Mouse (Mus musculus): ENCODE measurements around the gene Gkap1. TPM values are rescaled to one million over a fixed set of nuclear protein-coding genes. Genes with fewer than 3 reads are reported as not detected.

Gkap1 gene
- polyA plus RNA-seq, 1 experiment from 2014 or later, result 10.9 TPM

DNA sequence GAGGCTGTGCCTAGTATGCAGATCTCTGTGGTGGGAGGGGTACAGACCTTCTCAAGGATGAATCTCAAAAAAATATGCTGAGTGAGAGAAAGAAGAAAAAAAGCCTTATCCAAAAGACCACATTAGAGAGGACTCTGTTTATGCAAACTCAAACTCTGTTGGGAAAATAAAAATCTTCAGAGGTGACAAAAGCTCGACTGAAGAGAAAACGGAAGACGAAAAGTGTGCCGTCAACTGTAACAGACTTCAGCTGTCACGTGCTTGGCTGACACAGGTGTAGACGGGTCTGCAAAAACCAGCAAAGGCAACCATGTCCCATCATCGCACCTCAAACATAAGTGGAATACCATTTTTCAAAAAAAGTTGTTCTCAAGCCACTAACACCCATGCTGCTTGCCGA is 61.7 kb downstream of the Gkap1 start:
- Histone ChIP-seq H3K36me3 (ENCODE audit: control insufficient read depth, insufficient read depth, low read length) (no peaks in the 10 kb centered on the region), H3K27me3 (replicated peaks; ENCODE audit: control insufficient read depth, insufficient read depth, low read length) (no peaks in the 10 kb centered on the region), H3K4me1 (ENCODE audit: control insufficient read depth, insufficient read depth, low read length) (peaks cover 22% of the 10 kb centered on the region), H3K4me3 (ENCODE audit: low read length) (peak overlapping the region; percentile 100), H3K4me2 (ENCODE audit: low read depth, low read length) (peak overlapping the region; percentile 89), H3K9ac (ENCODE audit: low read depth, low read length) (0 out of 2 replicates have a peak overlapping the region, but pooled peaks have one; percentile 38), H3K27ac (ENCODE audit: low read length) (peak overlapping the region; percentile 22; the same call in 1 of the 2 replicates), H3K9me3 (ENCODE audit: control insufficient read depth, low read length) (no peaks in the 10 kb centered on the region)
- no peak for ATAC-seq
- 46% methylated on average over 8 of the region's 8 CpGs for WGBS

DNA sequence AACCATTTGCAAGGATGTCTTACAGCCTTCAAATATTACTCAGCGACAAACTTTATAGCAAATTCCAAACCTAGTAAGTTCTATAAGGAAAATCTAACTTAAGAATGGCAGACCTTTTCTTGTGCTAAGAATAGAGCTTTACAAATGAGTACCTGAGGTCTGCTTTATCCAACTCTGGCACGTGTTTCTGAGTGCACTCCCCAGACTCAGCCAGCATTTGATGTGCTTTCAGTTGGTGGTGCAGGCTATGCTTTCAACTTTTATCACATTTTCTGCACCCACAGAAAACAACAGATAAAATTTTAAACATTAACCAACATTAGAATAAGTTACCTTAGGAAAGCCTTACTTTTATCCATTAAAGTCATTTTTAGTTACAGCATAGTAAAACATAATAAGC is 63.0 kb downstream of the Gkap1 start:
- H3K9ac ChIP-seq (ENCODE audit: low read depth, low read length), result no peak overlapping the region
- no peak overlapping the region for H3K4me3 ChIP-seq (ENCODE audit: low read length)
- no peaks in the 10 kb centered on the region for H3K36me3 ChIP-seq (ENCODE audit: control insufficient read depth, insufficient read depth, low read length)
- WGBS, result 73% methylated on average over 2 of the region's 2 CpGs
- ATAC-seq, result no peak
- no peak overlapping the region for H3K27ac ChIP-seq (ENCODE audit: low read length)
- H3K27me3 ChIP-seq (replicated peaks; ENCODE audit: control insufficient read depth, insufficient read depth, low read length), result no peaks in the 10 kb centered on the region
- no peaks in the 10 kb centered on the region for H3K9me3 ChIP-seq (ENCODE audit: control insufficient read depth, low read length)
- H3K4me2 ChIP-seq (ENCODE audit: low read depth, low read length), result no peak overlapping the region
- peaks cover 22% of the 10 kb centered on the region for H3K4me1 ChIP-seq (ENCODE audit: control insufficient read depth, insufficient read depth, low read length)

DNA sequence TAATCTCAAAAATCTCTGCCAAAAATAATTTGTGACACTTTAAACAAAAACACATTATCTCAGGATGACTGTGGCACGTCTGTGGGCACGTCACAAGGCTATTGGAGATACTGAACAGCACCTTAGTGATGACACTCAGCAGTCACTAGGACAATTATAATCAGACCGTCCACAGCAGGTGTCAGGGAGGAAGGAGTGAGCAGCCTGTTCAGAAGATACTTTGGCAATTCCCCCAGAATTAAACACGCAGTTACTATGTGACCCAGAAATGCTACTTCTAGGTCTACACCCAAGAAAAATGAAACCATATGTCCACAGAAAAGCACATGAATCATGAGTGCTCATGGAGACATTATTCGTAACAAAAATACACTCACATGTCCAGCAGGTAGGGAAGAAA is 65.1 kb downstream of the Gkap1 start:
- Histone ChIP-seq H3K4me3 (ENCODE audit: low read length) (no peak overlapping the region), H3K27me3 (replicated peaks; ENCODE audit: control insufficient read depth, insufficient read depth, low read length) (no peaks in the 10 kb centered on the region), H3K4me2 (ENCODE audit: low read depth, low read length) (no peak overlapping the region), H3K36me3 (ENCODE audit: control insufficient read depth, insufficient read depth, low read length) (no peaks in the 10 kb centered on the region), H3K27ac (ENCODE audit: low read length) (no peak overlapping the region), H3K9ac (ENCODE audit: low read depth, low read length) (no peak overlapping the region), H3K4me1 (ENCODE audit: control insufficient read depth, insufficient read depth, low read length) (peaks cover 24% of the 10 kb centered on the region), H3K9me3 (ENCODE audit: control insufficient read depth, low read length) (no peaks in the 10 kb centered on the region)
- 70% methylated on average over 5 of the region's 5 CpGs for WGBS
- no peak for ATAC-seq

DNA sequence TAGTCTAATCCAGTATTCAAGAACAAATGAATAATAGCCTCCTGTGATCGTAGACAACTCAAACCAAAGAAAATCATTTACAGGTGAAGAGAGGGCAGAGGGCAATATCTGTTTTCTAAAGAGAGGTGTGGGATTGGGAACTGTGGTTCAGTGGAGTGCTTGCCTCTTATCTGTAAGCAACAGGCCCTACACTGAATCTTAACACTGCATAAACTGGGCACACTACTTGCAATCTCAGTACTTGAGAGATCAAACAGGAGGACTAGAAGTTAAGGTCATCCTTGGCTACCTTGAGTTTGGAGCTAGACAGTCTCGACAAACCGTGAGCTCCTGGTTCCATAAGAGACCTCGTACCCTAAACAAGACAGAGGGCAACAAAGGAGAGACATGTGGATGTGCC is 69.4 kb downstream of the Gkap1 start:
- Histone ChIP-seq H3K27ac (ENCODE audit: low read length) (no peak overlapping the region), H3K36me3 (ENCODE audit: control insufficient read depth, insufficient read depth, low read length) (no peaks in the 10 kb centered on the region), H3K27me3 (replicated peaks; ENCODE audit: control insufficient read depth, insufficient read depth, low read length) (no peaks in the 10 kb centered on the region), H3K4me3 (ENCODE audit: low read length) (no peak overlapping the region), H3K4me1 (ENCODE audit: control insufficient read depth, insufficient read depth, low read length) (peaks cover 12% of the 10 kb centered on the region; the same call in 1 of the 2 replicates), H3K9me3 (ENCODE audit: control insufficient read depth, low read length) (no peaks in the 10 kb centered on the region), H3K9ac (ENCODE audit: low read depth, low read length) (no peak overlapping the region), H3K4me2 (ENCODE audit: low read depth, low read length) (no peak overlapping the region)
- no peak for ATAC-seq
- 79% methylated on average over 4 of the region's 4 CpGs for WGBS

DNA sequence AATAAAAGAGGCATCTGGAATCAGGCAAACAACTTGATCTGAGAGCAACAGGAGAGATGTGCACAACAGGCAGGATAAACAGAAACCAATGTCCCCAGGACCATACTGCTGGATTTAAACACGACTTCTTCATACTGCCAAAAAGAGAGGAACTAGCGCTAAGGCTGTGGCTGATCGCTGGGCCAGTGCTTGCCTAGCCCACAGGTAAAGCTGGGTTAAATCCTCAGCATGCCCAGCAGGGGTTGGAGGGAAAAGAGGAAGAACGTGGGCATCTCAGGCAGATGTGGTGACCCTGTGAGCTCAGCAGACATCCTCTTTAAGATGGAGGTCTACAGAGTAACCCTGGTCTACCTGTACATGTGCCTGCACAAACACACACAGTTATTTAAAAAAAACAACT is 70.5 kb downstream of the Gkap1 start:
- Histone ChIP-seq H3K27ac (ENCODE audit: low read length) (no peak overlapping the region), H3K4me1 (ENCODE audit: control insufficient read depth, insufficient read depth, low read length) (peaks cover 12% of the 10 kb centered on the region; the same call in 1 of the 2 replicates), H3K36me3 (ENCODE audit: control insufficient read depth, insufficient read depth, low read length) (no peaks in the 10 kb centered on the region), H3K27me3 (replicated peaks; ENCODE audit: control insufficient read depth, insufficient read depth, low read length) (no peaks in the 10 kb centered on the region), H3K4me3 (ENCODE audit: low read length) (no peak overlapping the region), H3K9ac (ENCODE audit: low read depth, low read length) (no peak overlapping the region), H3K9me3 (ENCODE audit: control insufficient read depth, low read length) (no peaks in the 10 kb centered on the region), H3K4me2 (ENCODE audit: low read depth, low read length) (no peak overlapping the region)
- WGBS, result 63% methylated on average over 4 of the region's 4 CpGs
- no peak for ATAC-seq

DNA sequence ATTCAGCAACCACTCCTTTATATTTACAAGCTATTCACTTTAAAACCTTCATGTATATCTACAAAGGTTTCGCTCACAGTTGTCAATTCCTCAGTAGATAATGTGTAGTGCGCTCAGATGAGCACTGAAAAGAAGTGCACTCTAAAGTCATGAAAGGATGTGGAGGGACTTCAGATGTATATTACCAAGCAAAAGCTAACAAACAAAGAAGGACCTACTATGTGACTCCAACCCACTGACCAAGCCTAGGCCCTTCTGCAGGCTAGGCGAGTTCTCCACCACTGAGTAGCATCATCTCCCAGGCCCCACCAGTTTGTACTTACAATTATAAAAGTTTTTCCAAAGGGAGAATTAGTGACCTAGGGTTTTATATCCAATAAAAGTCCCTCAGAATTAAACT is 71.3 kb downstream of the Gkap1 start:
- H3K4me3 ChIP-seq (ENCODE audit: low read length), result no peak overlapping the region
- H3K9ac ChIP-seq (ENCODE audit: low read depth, low read length), result no peak overlapping the region
- ATAC-seq, result no peak
- no peak overlapping the region for H3K4me2 ChIP-seq (ENCODE audit: low read depth, low read length)
- H3K27me3 ChIP-seq (replicated peaks; ENCODE audit: control insufficient read depth, insufficient read depth, low read length), result no peaks in the 10 kb centered on the region
- no peak overlapping the region for H3K27ac ChIP-seq (ENCODE audit: low read length)
- H3K4me1 ChIP-seq (ENCODE audit: control insufficient read depth, insufficient read depth, low read length), result peaks cover 9% of the 10 kb centered on the region; the same call in 1 of the 2 replicates
- 95% methylated on average over 3 of the region's 3 CpGs for WGBS
- no peaks in the 10 kb centered on the region for H3K36me3 ChIP-seq (ENCODE audit: control insufficient read depth, insufficient read depth, low read length)
- no peaks in the 10 kb centered on the region for H3K9me3 ChIP-seq (ENCODE audit: control insufficient read depth, low read length)

DNA sequence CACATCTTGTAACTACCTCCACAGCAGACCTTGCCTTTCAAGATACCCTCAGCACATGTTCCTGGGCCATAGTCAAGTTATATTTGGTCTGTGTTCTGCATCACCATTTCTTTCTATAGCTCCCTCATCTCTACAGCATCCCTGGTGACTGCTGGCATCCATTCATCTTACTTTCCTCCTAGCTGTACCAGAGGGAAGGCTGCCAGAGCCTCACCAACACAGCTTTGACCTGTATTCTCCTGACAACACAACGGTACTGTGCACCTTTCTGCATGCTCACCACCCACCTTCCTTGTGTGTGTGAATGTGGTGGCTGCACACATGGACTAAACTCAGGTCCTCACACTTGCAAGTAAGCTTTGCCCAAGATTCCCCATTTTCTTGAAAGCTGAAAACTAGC is 72.6 kb downstream of the Gkap1 start:
- H3K4me3 ChIP-seq (ENCODE audit: low read length), result no peak overlapping the region
- H3K27me3 ChIP-seq (replicated peaks; ENCODE audit: control insufficient read depth, insufficient read depth, low read length), result no peaks in the 10 kb centered on the region
- H3K27ac ChIP-seq (ENCODE audit: low read length), result no peak overlapping the region
- H3K4me1 ChIP-seq (ENCODE audit: control insufficient read depth, insufficient read depth, low read length), result peaks cover 9% of the 10 kb centered on the region; the same call in 1 of the 2 replicates
- no peak overlapping the region for H3K4me2 ChIP-seq (ENCODE audit: low read depth, low read length)
- no peak overlapping the region for H3K9ac ChIP-seq (ENCODE audit: low read depth, low read length)
- no peak for ATAC-seq
- H3K36me3 ChIP-seq (ENCODE audit: control insufficient read depth, insufficient read depth, low read length), result no peaks in the 10 kb centered on the region
- no peaks in the 10 kb centered on the region for H3K9me3 ChIP-seq (ENCODE audit: control insufficient read depth, low read length)
- 81% methylated on average over 1 of the region's 1 CpGs for WGBS

DNA sequence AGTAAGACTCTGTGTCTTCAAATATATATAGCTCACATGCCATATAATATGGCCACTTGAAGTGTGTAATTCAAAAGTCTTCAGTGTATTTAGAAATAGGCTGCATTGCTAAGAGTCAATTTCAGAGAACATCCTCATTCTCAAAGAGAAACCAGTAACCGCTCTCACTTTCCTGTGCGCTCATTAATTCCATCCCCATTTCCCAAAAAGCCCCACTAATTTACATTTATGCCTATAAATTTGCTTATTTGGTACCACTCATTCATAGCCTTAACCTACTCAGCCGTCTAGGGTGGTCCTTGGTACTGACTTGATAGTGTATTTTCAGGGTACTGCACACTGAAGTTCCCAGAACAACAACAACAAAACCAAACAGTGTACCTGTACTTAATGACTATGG is 73.6 kb downstream of the Gkap1 start:
- no peak for ATAC-seq
- WGBS, result 89% methylated on average over 3 of the region's 3 CpGs
- Histone ChIP-seq H3K27me3 (replicated peaks; ENCODE audit: control insufficient read depth, insufficient read depth, low read length) (no peaks in the 10 kb centered on the region), H3K36me3 (ENCODE audit: control insufficient read depth, insufficient read depth, low read length) (no peaks in the 10 kb centered on the region), H3K27ac (ENCODE audit: low read length) (no peak overlapping the region), H3K9me3 (ENCODE audit: control insufficient read depth, low read length) (no peaks in the 10 kb centered on the region), H3K9ac (ENCODE audit: low read depth, low read length) (no peak overlapping the region), H3K4me1 (ENCODE audit: control insufficient read depth, insufficient read depth, low read length) (peaks cover 9% of the 10 kb centered on the region; the same call in 1 of the 2 replicates), H3K4me3 (ENCODE audit: low read length) (no peak overlapping the region), H3K4me2 (ENCODE audit: low read depth, low read length) (no peak overlapping the region)

DNA sequence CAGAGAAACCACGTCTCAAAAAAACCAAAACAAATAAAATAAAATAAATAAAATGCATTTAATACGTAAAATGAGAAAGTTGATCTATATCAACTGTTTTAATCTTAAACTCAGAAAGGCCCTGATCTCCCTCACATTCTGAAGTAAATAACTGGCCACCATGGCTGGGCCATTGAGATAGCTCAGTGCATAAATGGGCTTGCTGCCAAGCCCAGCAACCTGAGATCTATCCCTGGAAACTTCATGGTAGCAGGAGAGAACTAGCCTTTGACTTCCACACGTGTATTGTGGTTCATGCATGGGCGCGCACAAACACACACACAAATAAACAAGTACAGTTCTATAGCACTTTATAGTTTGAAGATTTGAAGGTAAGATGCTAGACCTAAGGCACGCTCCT is 74.2 kb downstream of the Gkap1 start:
- H3K27me3 ChIP-seq (replicated peaks; ENCODE audit: control insufficient read depth, insufficient read depth, low read length), result no peaks in the 10 kb centered on the region
- H3K27ac ChIP-seq (ENCODE audit: low read length), result no peak overlapping the region
- no peak overlapping the region for H3K4me2 ChIP-seq (ENCODE audit: low read depth, low read length)
- no peak overlapping the region for H3K4me3 ChIP-seq (ENCODE audit: low read length)
- ATAC-seq, result no peak
- WGBS, result 87% methylated on average over 6 of the region's 6 CpGs
- no peaks in the 10 kb centered on the region for H3K36me3 ChIP-seq (ENCODE audit: control insufficient read depth, insufficient read depth, low read length)
- H3K4me1 ChIP-seq (ENCODE audit: control insufficient read depth, insufficient read depth, low read length), result peaks cover 6% of the 10 kb centered on the region; the same call in 1 of the 2 replicates
- H3K9me3 ChIP-seq (ENCODE audit: control insufficient read depth, low read length), result no peaks in the 10 kb centered on the region
- H3K9ac ChIP-seq (ENCODE audit: low read depth, low read length), result no peak overlapping the region

DNA sequence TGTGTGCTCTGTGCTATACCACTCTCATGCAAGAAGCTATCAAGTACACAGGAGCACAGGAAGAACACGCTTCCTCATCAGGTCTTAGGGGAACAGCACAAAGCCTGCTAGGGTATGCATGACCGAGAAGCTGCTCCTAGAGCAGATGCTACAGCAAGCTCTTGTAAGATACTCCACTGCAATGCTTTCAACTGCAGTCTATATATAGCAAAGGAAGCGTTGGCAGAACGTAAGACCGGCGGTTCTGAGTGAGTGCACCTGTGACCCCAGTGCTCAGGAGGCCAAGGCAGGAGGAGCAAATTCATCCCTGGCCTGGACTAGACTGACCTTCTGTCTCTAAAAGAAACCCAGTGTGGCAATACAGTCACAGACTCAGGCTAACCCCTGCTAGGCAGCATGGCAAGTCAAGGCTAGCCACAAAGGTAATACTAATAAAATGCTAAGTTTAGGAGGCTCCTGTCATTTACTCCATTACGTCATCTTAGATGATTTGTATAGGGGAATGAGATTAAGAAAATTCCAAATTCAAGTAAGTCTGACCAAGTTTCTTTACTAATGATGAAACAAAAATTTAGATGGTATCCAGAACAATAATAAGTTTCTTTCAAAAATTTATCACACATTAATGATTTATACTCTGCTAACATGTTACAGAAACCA is 77.4 kb downstream of the Gkap1 start:
- Histone ChIP-seq H3K9me3 (ENCODE audit: control insufficient read depth, low read length) (no peaks in the 10 kb centered on the region), H3K36me3 (ENCODE audit: control insufficient read depth, insufficient read depth, low read length) (peaks cover 8% of the 10 kb centered on the region; the same call in 1 of the 2 replicates), H3K4me2 (ENCODE audit: low read depth, low read length) (no peak overlapping the region), H3K4me3 (ENCODE audit: low read length) (no peak overlapping the region), H3K27me3 (replicated peaks; ENCODE audit: control insufficient read depth, insufficient read depth, low read length) (no peaks in the 10 kb centered on the region), H3K4me1 (ENCODE audit: control insufficient read depth, insufficient read depth, low read length) (0 out of 2 replicates have a peak, but pooled peaks cover 2% of the 10 kb centered on the region), H3K9ac (ENCODE audit: low read depth, low read length) (no peak overlapping the region), H3K27ac (ENCODE audit: low read length) (no peak overlapping the region)
- 92% methylated on average over 7 of the region's 7 CpGs for WGBS
- no peak for ATAC-seq

All from intestine, embryonic 16.5 days (tissue).